Mouse (Mus musculus): ENCODE measurements around the gene Ppp4r1. TPM values are rescaled to one million over a fixed set of nuclear protein-coding genes. Genes with fewer than 3 reads are reported as not detected.

Gene Ppp4r1
- polyA plus RNA-seq, 2 experiments: 43.7 to 67.6 TPM

DNA sequence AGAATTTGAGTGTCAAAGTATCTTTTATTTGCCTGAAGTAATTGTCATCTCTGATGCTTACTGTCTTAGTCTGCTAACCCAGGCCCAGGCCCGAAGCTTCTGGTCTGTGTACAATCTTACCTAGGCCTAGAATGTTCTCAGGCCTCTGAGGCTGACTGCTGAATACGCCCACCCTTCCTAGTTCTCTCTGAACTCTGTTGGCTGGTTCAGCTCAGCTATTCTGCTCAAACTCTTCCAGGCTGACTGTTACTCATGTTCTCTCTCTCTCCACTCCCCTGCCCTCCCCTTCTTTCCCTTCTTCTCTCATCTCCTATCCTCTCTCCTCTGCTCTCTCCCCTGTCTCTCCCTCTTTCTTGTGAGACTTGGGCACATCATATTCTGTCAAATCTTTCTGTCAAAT, 24.0 kb downstream of the Ppp4r1 start:
- Histone ChIP-seq H3K4me3 (replicated peaks; ENCODE audit: low read length) (no peak overlapping the region), H3K27me3 (ENCODE audit: control insufficient read depth, insufficient read depth, low read length) (no peaks in the 10 kb centered on the region), H3K27ac (replicated peaks; ENCODE audit: low read depth, low read length) (no peak overlapping the region), H3K36me3 (ENCODE audit: control insufficient read depth, insufficient read depth, low read length) (peaks cover 31% of the 10 kb centered on the region), H3K9ac (ENCODE audit: low read depth, low read length, severe bottlenecking) (no peak overlapping the region), H3K4me1 (ENCODE audit: control insufficient read depth, insufficient read depth, low read length) (no peaks in the 10 kb centered on the region), H3K9me3 (ENCODE audit: control insufficient read depth, low read length) (no peaks in the 10 kb centered on the region), H3K4me2 (replicated peaks; ENCODE audit: low read depth, low read length, severe bottlenecking) (no peak overlapping the region)
- DNase-seq (ENCODE audit: low spot score): no peak
- 77% methylated on average over 2 of the region's 2 CpGs for WGBS
- no peak for ATAC-seq (ENCODE audit: low FRiP score, low read depth)
- TF ChIP-seq POLR2A (IDR thresholded peaks at IDR 0.05; ENCODE audit: borderline replicate concordance, extremely low read depth, insufficient read depth, insufficient read length): no peak

DNA sequence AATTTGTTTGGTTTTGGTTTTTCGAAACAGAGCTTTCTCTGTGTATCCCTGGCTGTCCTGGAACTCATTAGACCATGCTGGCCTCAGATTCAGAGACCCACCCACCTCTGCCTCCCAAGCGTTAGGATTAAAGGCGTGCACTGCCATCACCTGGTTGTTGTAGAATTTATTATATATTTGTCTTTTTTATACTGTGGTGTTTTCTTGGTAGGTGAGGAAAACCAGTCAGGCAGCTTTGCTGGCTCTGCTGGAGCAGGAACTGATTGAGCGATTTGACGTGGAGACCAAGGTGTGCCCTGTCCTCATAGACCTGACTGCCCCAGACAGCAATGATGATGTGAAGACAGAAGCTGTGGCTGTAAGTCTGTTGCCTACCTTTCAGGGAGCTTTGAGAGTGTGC, 28.7 kb downstream of the Ppp4r1 start:
- no peak for TF ChIP-seq POLR2A (IDR thresholded peaks at IDR 0.05; ENCODE audit: borderline replicate concordance, extremely low read depth, insufficient read depth, insufficient read length)
- ATAC-seq (ENCODE audit: low FRiP score, low read depth) (no peak), DNase-seq (ENCODE audit: low spot score) (no peak)
- Histone ChIP-seq H3K27ac (replicated peaks; ENCODE audit: low read depth, low read length) (no peak overlapping the region), H3K9ac (ENCODE audit: low read depth, low read length, severe bottlenecking) (no peak overlapping the region), H3K4me2 (replicated peaks; ENCODE audit: low read depth, low read length, severe bottlenecking) (no peak overlapping the region), H3K4me1 (ENCODE audit: control insufficient read depth, insufficient read depth, low read length) (no peaks in the 10 kb centered on the region), H3K9me3 (ENCODE audit: control insufficient read depth, low read length) (no peaks in the 10 kb centered on the region), H3K27me3 (ENCODE audit: control insufficient read depth, insufficient read depth, low read length) (no peaks in the 10 kb centered on the region), H3K36me3 (ENCODE audit: control insufficient read depth, insufficient read depth, low read length) (peaks cover 48% of the 10 kb centered on the region), H3K4me3 (replicated peaks; ENCODE audit: low read length) (no peak overlapping the region)
- 55% methylated on average over 5 of the region's 5 CpGs for WGBS

DNA sequence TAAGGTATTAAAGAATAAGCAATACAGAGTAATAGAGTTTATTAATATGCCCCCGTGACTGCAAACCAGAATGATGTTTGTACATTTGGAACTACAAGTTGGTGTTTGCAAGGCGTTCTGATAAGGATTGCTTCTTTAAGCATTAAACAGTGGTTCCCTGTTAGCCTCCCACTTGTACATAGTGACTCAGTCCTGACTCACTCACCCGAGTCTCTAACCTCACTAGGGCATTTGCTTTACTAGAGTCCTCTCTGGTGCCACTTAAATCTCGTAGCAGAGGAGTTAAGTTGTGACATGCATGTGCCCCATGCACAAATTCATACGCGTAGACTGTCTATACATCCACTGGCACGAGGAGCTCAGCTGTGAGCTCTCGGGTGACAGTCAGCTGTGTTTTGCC, 31.4 kb downstream of the Ppp4r1 start:
- ATAC-seq (ENCODE audit: low FRiP score, low read depth): no peak
- DNase-seq (ENCODE audit: low spot score): no peak
- no peak for TF ChIP-seq POLR2A (IDR thresholded peaks at IDR 0.05; ENCODE audit: borderline replicate concordance, extremely low read depth, insufficient read depth, insufficient read length)
- H3K27ac ChIP-seq (replicated peaks; ENCODE audit: low read depth, low read length): no peak overlapping the region
- H3K9me3 ChIP-seq (ENCODE audit: control insufficient read depth, low read length): no peaks in the 10 kb centered on the region
- H3K36me3 ChIP-seq (ENCODE audit: control insufficient read depth, insufficient read depth, low read length): peaks cover 69% of the 10 kb centered on the region
- no peak overlapping the region for H3K9ac ChIP-seq (ENCODE audit: low read depth, low read length, severe bottlenecking)
- no peaks in the 10 kb centered on the region for H3K27me3 ChIP-seq (ENCODE audit: control insufficient read depth, insufficient read depth, low read length)
- H3K4me1 ChIP-seq (ENCODE audit: control insufficient read depth, insufficient read depth, low read length): no peaks in the 10 kb centered on the region
- H3K4me2 ChIP-seq (replicated peaks; ENCODE audit: low read depth, low read length, severe bottlenecking): no peak overlapping the region
- 95% methylated on average over 8 of the region's 8 CpGs for WGBS
- no peak overlapping the region for H3K4me3 ChIP-seq (replicated peaks; ENCODE audit: low read length)

DNA sequence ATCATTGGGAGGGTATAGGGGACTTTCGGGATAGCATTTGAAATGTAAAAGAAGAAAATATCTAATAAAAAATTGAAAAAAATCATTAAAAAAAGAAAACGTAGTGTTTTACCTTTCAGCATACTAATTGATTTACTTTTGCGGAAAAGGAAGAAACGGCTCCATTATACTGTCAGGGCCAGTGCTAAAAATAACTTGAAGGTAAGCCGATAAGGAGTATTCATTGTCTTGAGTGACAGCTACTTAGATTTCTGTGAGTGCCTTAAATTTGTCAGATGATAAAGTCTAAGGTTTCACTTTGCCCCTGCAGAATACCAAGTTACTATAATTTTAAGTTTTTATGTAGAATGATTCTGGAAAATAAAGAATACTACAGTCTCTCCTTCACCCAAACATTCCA, 37.8 kb downstream of the Ppp4r1 start:
- DNase-seq (ENCODE audit: low spot score): no peak
- ATAC-seq (ENCODE audit: low FRiP score, low read depth): no peak
- no peak overlapping the region for H3K9ac ChIP-seq (ENCODE audit: low read depth, low read length, severe bottlenecking)
- H3K27ac ChIP-seq (replicated peaks; ENCODE audit: low read depth, low read length): no peak overlapping the region
- no peak overlapping the region for H3K4me3 ChIP-seq (replicated peaks; ENCODE audit: low read length)
- H3K9me3 ChIP-seq (ENCODE audit: control insufficient read depth, low read length): no peaks in the 10 kb centered on the region
- WGBS: 86% methylated on average over 5 of the region's 5 CpGs
- H3K4me2 ChIP-seq (replicated peaks; ENCODE audit: low read depth, low read length, severe bottlenecking): no peak overlapping the region
- H3K27me3 ChIP-seq (ENCODE audit: control insufficient read depth, insufficient read depth, low read length): no peaks in the 10 kb centered on the region
- H3K4me1 ChIP-seq (ENCODE audit: control insufficient read depth, insufficient read depth, low read length): 0 out of 2 replicates have a peak, but pooled peaks cover 3% of the 10 kb centered on the region
- peaks cover 68% of the 10 kb centered on the region for H3K36me3 ChIP-seq (ENCODE audit: control insufficient read depth, insufficient read depth, low read length)
- no peak for TF ChIP-seq POLR2A (IDR thresholded peaks at IDR 0.05; ENCODE audit: borderline replicate concordance, extremely low read depth, insufficient read depth, insufficient read length)

DNA sequence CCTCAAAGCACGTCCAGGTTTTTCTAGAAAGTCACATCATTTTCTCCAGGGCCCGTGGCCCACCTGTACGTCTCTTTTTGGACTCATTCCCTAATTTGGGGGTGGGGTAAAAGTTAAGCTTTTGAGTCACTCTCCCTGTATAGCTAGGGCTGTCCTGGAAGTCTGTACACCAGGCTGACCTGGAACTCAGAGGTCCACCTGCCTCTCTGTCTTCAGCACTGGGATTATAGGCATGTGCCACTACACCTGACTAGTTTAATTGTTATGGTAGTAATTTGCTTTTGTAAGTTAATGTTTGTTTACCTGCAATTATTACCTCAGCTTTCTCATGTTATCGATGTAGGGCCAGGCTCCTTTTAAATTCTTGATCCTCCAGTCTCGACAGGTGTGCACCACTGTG, 40.0 kb downstream of the Ppp4r1 start:
- TF ChIP-seq POLR2A (IDR thresholded peaks at IDR 0.05; ENCODE audit: borderline replicate concordance, extremely low read depth, insufficient read depth, insufficient read length): no peak
- Histone ChIP-seq H3K9me3 (ENCODE audit: control insufficient read depth, low read length) (no peaks in the 10 kb centered on the region), H3K36me3 (ENCODE audit: control insufficient read depth, insufficient read depth, low read length) (peaks cover 61% of the 10 kb centered on the region), H3K9ac (ENCODE audit: low read depth, low read length, severe bottlenecking) (no peak overlapping the region), H3K4me3 (replicated peaks; ENCODE audit: low read length) (no peak overlapping the region), H3K4me1 (ENCODE audit: control insufficient read depth, insufficient read depth, low read length) (0 out of 2 replicates have a peak, but pooled peaks cover 3% of the 10 kb centered on the region), H3K27ac (replicated peaks; ENCODE audit: low read depth, low read length) (no peak overlapping the region), H3K4me2 (replicated peaks; ENCODE audit: low read depth, low read length, severe bottlenecking) (no peak overlapping the region), H3K27me3 (ENCODE audit: control insufficient read depth, insufficient read depth, low read length) (no peaks in the 10 kb centered on the region)
- ATAC-seq (ENCODE audit: low FRiP score, low read depth) (no peak), DNase-seq (ENCODE audit: low spot score) (no peak)
- WGBS: 90% methylated on average over 5 of the region's 5 CpGs

DNA sequence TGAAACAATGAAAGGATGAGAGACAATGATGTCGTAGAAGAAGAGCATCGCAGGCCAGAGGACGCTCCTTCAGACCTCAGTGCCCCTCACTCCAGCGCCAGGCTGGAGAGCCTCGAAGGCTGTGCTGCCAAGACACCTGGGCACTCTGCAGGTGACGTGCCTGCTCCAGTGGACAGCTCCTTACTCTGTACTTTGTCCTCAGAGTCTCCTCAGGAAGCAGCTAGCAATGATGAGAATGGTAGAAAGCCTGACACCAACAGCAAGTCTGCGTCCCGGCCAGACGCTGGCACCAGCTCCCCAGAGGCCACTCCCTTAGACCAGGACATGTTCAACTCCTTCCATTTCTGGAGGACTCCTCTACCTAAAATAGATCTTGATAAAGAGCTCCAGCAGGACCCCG, 41.9 kb downstream of the Ppp4r1 start:
- H3K9ac ChIP-seq (ENCODE audit: low read depth, low read length, severe bottlenecking): no peak overlapping the region
- H3K4me1 ChIP-seq (ENCODE audit: control insufficient read depth, insufficient read depth, low read length): 0 out of 2 replicates have a peak, but pooled peaks cover 3% of the 10 kb centered on the region
- 96% methylated on average over 10 of the region's 10 CpGs for WGBS
- no peak for ATAC-seq (ENCODE audit: low FRiP score, low read depth)
- H3K4me3 ChIP-seq (replicated peaks; ENCODE audit: low read length): no peak overlapping the region
- no peak for TF ChIP-seq POLR2A (IDR thresholded peaks at IDR 0.05; ENCODE audit: borderline replicate concordance, extremely low read depth, insufficient read depth, insufficient read length)
- H3K4me2 ChIP-seq (replicated peaks; ENCODE audit: low read depth, low read length, severe bottlenecking): no peak overlapping the region
- no peak for DNase-seq (ENCODE audit: low spot score)
- no peaks in the 10 kb centered on the region for H3K9me3 ChIP-seq (ENCODE audit: control insufficient read depth, low read length)
- no peak overlapping the region for H3K27ac ChIP-seq (replicated peaks; ENCODE audit: low read depth, low read length)
- peaks cover 66% of the 10 kb centered on the region for H3K36me3 ChIP-seq (ENCODE audit: control insufficient read depth, insufficient read depth, low read length)
- no peaks in the 10 kb centered on the region for H3K27me3 ChIP-seq (ENCODE audit: control insufficient read depth, insufficient read depth, low read length)

Measured in limb, embryonic 14.5 days (tissue).